8 mouse cellular contexts compared by ENCODE assay signal in the genomic region with DNA sequence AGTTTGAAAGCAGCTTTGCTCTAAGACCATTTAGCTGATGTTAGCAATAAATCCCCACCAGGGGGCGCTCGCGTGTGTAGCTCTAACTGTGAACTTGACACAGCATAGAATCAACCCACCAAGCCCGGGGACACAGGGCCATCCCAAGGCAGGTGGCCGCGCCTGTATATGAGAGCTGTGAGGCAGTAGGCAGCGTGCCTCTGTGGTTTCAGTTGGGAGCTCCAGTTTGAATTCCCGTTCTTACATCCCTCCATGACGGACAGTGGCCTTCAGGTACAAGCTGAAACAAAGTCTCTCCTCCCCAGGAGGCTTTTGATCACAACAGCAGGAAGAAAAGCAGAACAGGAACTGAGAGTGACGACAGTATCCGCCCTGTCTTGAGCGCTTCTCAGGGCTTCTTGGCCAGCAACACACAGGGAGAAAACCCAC. TPM values are rescaled to one million over a fixed set of nuclear protein-coding genes. Genes with fewer than 3 reads are reported as not detected.
DNase-seq lines count a peak whose midpoint lies in the region; ATAC-seq and TF ChIP-seq lines count a peak whose summit lies in the region.

No protein-coding gene starts in this region.

- no peak for TF ChIP-seq POLR2A in bone marrow macrophage, adult 2 months (IDR thresholded peaks at IDR 0.05; ENCODE audit: borderline replicate concordance, low read depth, low read length)

- no peaks in the 10 kb centered on the region for H3K79me3 ChIP-seq in C2C12 (ENCODE audit: low read depth)

- DNase-seq in kidney, postnatal 10 days, result peak; percentile 98
- peak; percentile 77 for DNase-seq in liver, embryonic 13.5 days
- peak; percentile 95 to 96 for DNase-seq in natural killer cell, adult 2 months (ENCODE audit: low spot score in 2 of 2)

- 6% methylated on average over 12 of the region's 12 CpGs for WGBS in heart, embryonic 13.5 days
- 1% methylated on average over 12 of the region's 12 CpGs for WGBS in liver, embryonic 13.5 days (ENCODE audit: insufficient replicate concordance)
- WGBS in stomach, embryonic 14.5 days, result 6% methylated on average over 12 of the region's 12 CpGs

- H3K4me3 ChIP-seq in C2C12 (ENCODE audit: insufficient read depth, poor library complexity, severe bottlenecking), result no peak overlapping the region
- peak overlapping the region; percentile 72 for H3K4me3 ChIP-seq in bone marrow macrophage, adult 2 months (ENCODE audit: insufficient read depth, low read length)
- H3K4me3 ChIP-seq in erythroblast, embryonic 14.5 days (replicated peaks), result peak overlapping the region; percentile 29
- peak overlapping the region; percentile 34 for H3K4me3 ChIP-seq in heart, embryonic 13.5 days
- 0 out of 2 replicates have a peak overlapping the region, but pooled peaks have one; percentile 15 for H3K4me3 ChIP-seq in liver, embryonic 13.5 days (replicated peaks)
- H3K4me3 ChIP-seq in stomach, embryonic 14.5 days (ENCODE audit: low read depth, low read length), result no peak overlapping the region

- H3K27me3 ChIP-seq in C2C12 (ENCODE audit: control insufficient read depth, insufficient read depth, insufficient read length), result peaks cover 9% of the 10 kb centered on the region
- H3K27me3 ChIP-seq in erythroblast, embryonic 14.5 days (ENCODE audit: control insufficient read depth), result no peaks in the 10 kb centered on the region; the same call in 1 of the 2 replicates
- peaks cover 6% of the 10 kb centered on the region for H3K27me3 ChIP-seq in heart, embryonic 13.5 days (replicated peaks)
- peaks cover 5% of the 10 kb centered on the region; the same call in 1 of the 2 replicates for H3K27me3 ChIP-seq in liver, embryonic 13.5 days
- no peaks in the 10 kb centered on the region for H3K27me3 ChIP-seq in stomach, embryonic 14.5 days (ENCODE audit: control insufficient read depth, insufficient read depth, low read length)

- no peaks in the 10 kb centered on the region for H3K36me3 ChIP-seq in C2C12 (ENCODE audit: control insufficient read depth, insufficient read depth)
- H3K36me3 ChIP-seq in erythroblast, embryonic 14.5 days (ENCODE audit: control insufficient read depth), result no peaks in the 10 kb centered on the region
- no peaks in the 10 kb centered on the region for H3K36me3 ChIP-seq in heart, embryonic 13.5 days
- H3K36me3 ChIP-seq in liver, embryonic 13.5 days, result no peaks in the 10 kb centered on the region
- H3K36me3 ChIP-seq in stomach, embryonic 14.5 days (ENCODE audit: control insufficient read depth, insufficient read depth, low read length), result no peaks in the 10 kb centered on the region

- H3K4me2 ChIP-seq in heart, embryonic 13.5 days, result peak overlapping the region; percentile 62
- peak overlapping the region; percentile 42 for H3K4me2 ChIP-seq in liver, embryonic 13.5 days
- H3K4me2 ChIP-seq in stomach, embryonic 14.5 days (replicated peaks; ENCODE audit: low read depth, low read length), result peak overlapping the region; percentile 27; the same call in 1 of the 2 replicates

- no peaks in the 10 kb centered on the region for H3K79me2 ChIP-seq in C2C12 (ENCODE audit: control insufficient read depth, insufficient read depth)

- 0 out of 2 replicates have a peak, but pooled peaks have one; percentile 66 for ATAC-seq in heart, embryonic 13.5 days (ENCODE audit: extremely low read depth, insufficient number of reproducible peaks, low FRiP score, low TSS enrichment)
- peak; percentile 76 for ATAC-seq in liver, embryonic 13.5 days (ENCODE audit: low read depth)
- peak; percentile 78 for ATAC-seq in stomach, embryonic 14.5 days (ENCODE audit: insufficient number of reproducible peaks, insufficient read depth, low FRiP score, low read depth)

- peak overlapping the region; percentile 85 for H3K27ac ChIP-seq in bone marrow macrophage, adult 2 months (ENCODE audit: insufficient read depth, low read depth, low read length)
- no peak overlapping the region for H3K27ac ChIP-seq in heart, embryonic 13.5 days (replicated peaks)
- H3K27ac ChIP-seq in liver, embryonic 13.5 days, result no peak overlapping the region
- no peak overlapping the region for H3K27ac ChIP-seq in stomach, embryonic 14.5 days (ENCODE audit: low read length)

- H3ac ChIP-seq in C2C12 (ENCODE audit: control insufficient read depth, insufficient read length, low read depth), result peak overlapping the region; percentile 14

- H3K9me3 ChIP-seq in erythroblast, embryonic 14.5 days (ENCODE audit: control insufficient read depth, low read length), result no peaks in the 10 kb centered on the region
- 0 out of 2 replicates have a peak, but pooled peaks cover 4% of the 10 kb centered on the region for H3K9me3 ChIP-seq in heart, embryonic 13.5 days
- no peaks in the 10 kb centered on the region for H3K9me3 ChIP-seq in liver, embryonic 13.5 days (replicated peaks)
- no peaks in the 10 kb centered on the region for H3K9me3 ChIP-seq in stomach, embryonic 14.5 days (ENCODE audit: control insufficient read depth, low read depth, low read length)

- peak overlapping the region; percentile 61 for H3K9ac ChIP-seq in heart, embryonic 13.5 days
- H3K9ac ChIP-seq in liver, embryonic 13.5 days, result peak overlapping the region; percentile 11; the same call in 1 of the 2 replicates
- no peak overlapping the region for H3K9ac ChIP-seq in stomach, embryonic 14.5 days (replicated peaks; ENCODE audit: low read depth, low read length)

- H3K4me1 ChIP-seq in bone marrow macrophage, adult 2 months (ENCODE audit: control insufficient read depth, insufficient read depth, low read length), result peaks cover 22% of the 10 kb centered on the region
- peaks cover 11% of the 10 kb centered on the region for H3K4me1 ChIP-seq in erythroblast, embryonic 14.5 days (ENCODE audit: control insufficient read depth)
- H3K4me1 ChIP-seq in heart, embryonic 13.5 days, result peaks cover 9% of the 10 kb centered on the region
- peaks cover 9% of the 10 kb centered on the region for H3K4me1 ChIP-seq in liver, embryonic 13.5 days (replicated peaks)
- H3K4me1 ChIP-seq in stomach, embryonic 14.5 days (ENCODE audit: control insufficient read depth, insufficient read depth, low read length), result no peaks in the 10 kb centered on the region

- TF ChIP-seq CTCF in C2C12 (IDR thresholded peaks at IDR 0.05; ENCODE audit: control insufficient read depth, insufficient read depth, insufficient read length), result peak; percentile 33
- TF ChIP-seq CTCF in bone marrow macrophage, adult 2 months (IDR thresholded peaks at IDR 0.05; ENCODE audit: low read depth, low read length), result peak; percentile 79

TF ChIP-seq in C2C12, 6 proteins besides CTCF, POLR2A, EP300 and RAD21:
- TF ChIP-seq FOSL1 (IDR thresholded peaks at IDR 0.05; ENCODE audit: insufficient read depth, low read length, poor library complexity, severe bottlenecking) (no peak), USF1 (IDR thresholded peaks at IDR 0.05; ENCODE audit: low read depth) (no peak), CEBPB (IDR thresholded peaks at IDR 0.05; ENCODE audit: low read depth) (no peak), MYOG (IDR thresholded peaks at IDR 0.05; ENCODE audit: control insufficient read depth, extremely low read depth, insufficient read length) (no peak), MYOD1 (IDR thresholded peaks at IDR 0.05; ENCODE audit: control insufficient read depth, insufficient read length, low read depth) (no peak), MAX (IDR thresholded peaks at IDR 0.05) (no peak)
TF ChIP-seq in C2C12: peak in this region for 0.

RNA-seq across cellular contexts. Expression of a gene that starts 9.5 kb away (rescaled TPM):
- polyA plus RNA-seq in C2C12 (2012; fragmentation: generic; extraction: Trizol), result not detected
- polyA plus RNA-seq in bone marrow macrophage, adult 2 months (2012; ENCODE audit: insufficient read depth, insufficient read length, missing spikeins), result 0.88 TPM in 1 of 2 replicates, not detected in the other
- polyA plus RNA-seq in erythroblast, embryonic 14.5 days (2012), result 0.04 and 0.14 TPM in 2 replicates
- polyA plus RNA-seq in heart, embryonic 13.5 days (2015; fragmentation: Nextera tagmentation; extraction: Ambion mirVana), result 0.23 TPM in 2 replicates
- polyA plus RNA-seq in liver, embryonic 13.5 days (2015; fragmentation: Nextera tagmentation; extraction: Ambion mirVana), result 0.39 and 0.41 TPM in 2 replicates
- 0.65 and 1.1 TPM in 2 replicates for polyA plus RNA-seq in stomach, embryonic 14.5 days (2014; fragmentation: Nextera tagmentation; extraction: Ambion mirVana)

RNA-seq across cellular contexts. Expression of a gene that starts 17.7 kb away (rescaled TPM):
- polyA plus RNA-seq in C2C12 (2012; fragmentation: generic; extraction: Trizol), result 5.2 TPM
- 206 and 214 TPM in 2 replicates for polyA plus RNA-seq in bone marrow macrophage, adult 2 months (2012; ENCODE audit: insufficient read depth, insufficient read length, missing spikeins)
- 0.46 and 1.0 TPM in 2 replicates for polyA plus RNA-seq in erythroblast, embryonic 14.5 days (2012)
- polyA plus RNA-seq in heart, embryonic 13.5 days (2015; fragmentation: Nextera tagmentation; extraction: Ambion mirVana), result 6.0 TPM in 2 replicates
- polyA plus RNA-seq in liver, embryonic 13.5 days (2015; fragmentation: Nextera tagmentation; extraction: Ambion mirVana), result 4.4 and 5.2 TPM in 2 replicates
- 11.9 and 15.1 TPM in 2 replicates for polyA plus RNA-seq in stomach, embryonic 14.5 days (2014; fragmentation: Nextera tagmentation; extraction: Ambion mirVana)

RNA-seq across cellular contexts. Expression of a gene that starts 20.8 kb away (rescaled TPM):
- 127 TPM for polyA plus RNA-seq in C2C12 (2012; fragmentation: generic; extraction: Trizol)
- polyA plus RNA-seq in bone marrow macrophage, adult 2 months (2012; ENCODE audit: insufficient read depth, insufficient read length, missing spikeins), result 156 and 185 TPM in 2 replicates
- 28.3 and 30.4 TPM in 2 replicates for polyA plus RNA-seq in erythroblast, embryonic 14.5 days (2012)
- 69.0 and 70.0 TPM in 2 replicates for polyA plus RNA-seq in heart, embryonic 13.5 days (2015; fragmentation: Nextera tagmentation; extraction: Ambion mirVana)
- polyA plus RNA-seq in liver, embryonic 13.5 days (2015; fragmentation: Nextera tagmentation; extraction: Ambion mirVana), result 42.0 and 53.3 TPM in 2 replicates
- 150 and 152 TPM in 2 replicates for polyA plus RNA-seq in stomach, embryonic 14.5 days (2014; fragmentation: Nextera tagmentation; extraction: Ambion mirVana)

RNA-seq across cellular contexts. Expression of a gene that starts 41.5 kb away (rescaled TPM):
- polyA plus RNA-seq in C2C12 (2012; fragmentation: generic; extraction: Trizol), result not detected
- polyA plus RNA-seq in bone marrow macrophage, adult 2 months (2012; ENCODE audit: insufficient read depth, insufficient read length, missing spikeins), result 3.0 and 4.9 TPM in 2 replicates
- not detected in 2 replicates for polyA plus RNA-seq in erythroblast, embryonic 14.5 days (2012)
- 0.15 and 0.20 TPM in 2 replicates for polyA plus RNA-seq in heart, embryonic 13.5 days (2015; fragmentation: Nextera tagmentation; extraction: Ambion mirVana)
- polyA plus RNA-seq in liver, embryonic 13.5 days (2015; fragmentation: Nextera tagmentation; extraction: Ambion mirVana), result 0.31 and 0.36 TPM in 2 replicates
- 0.35 and 0.38 TPM in 2 replicates for polyA plus RNA-seq in stomach, embryonic 14.5 days (2014; fragmentation: Nextera tagmentation; extraction: Ambion mirVana)

RNA-seq across cellular contexts. Expression of a gene that starts 51.3 kb away (rescaled TPM):
- polyA plus RNA-seq in C2C12 (2012; fragmentation: generic; extraction: Trizol), result not detected
- 232 and 258 TPM in 2 replicates for polyA plus RNA-seq in bone marrow macrophage, adult 2 months (2012; ENCODE audit: insufficient read depth, insufficient read length, missing spikeins)
- polyA plus RNA-seq in erythroblast, embryonic 14.5 days (2012), result not detected in 2 replicates
- 0.24 and 0.27 TPM in 2 replicates for polyA plus RNA-seq in heart, embryonic 13.5 days (2015; fragmentation: Nextera tagmentation; extraction: Ambion mirVana)
- 0.54 and 0.62 TPM in 2 replicates for polyA plus RNA-seq in liver, embryonic 13.5 days (2015; fragmentation: Nextera tagmentation; extraction: Ambion mirVana)
- 1.4 and 1.6 TPM in 2 replicates for polyA plus RNA-seq in stomach, embryonic 14.5 days (2014; fragmentation: Nextera tagmentation; extraction: Ambion mirVana)

Comparison
In these comparisons a context has a peak if more than half of its experiments do, and no peak if none do; other contexts are left out.
1. H3K4me3 ChIP-seq: peak in bone marrow macrophage, adult 2 months (single experiment), erythroblast, embryonic 14.5 days (single experiment), heart, embryonic 13.5 days (single experiment) and liver, embryonic 13.5 days (single experiment); none in C2C12 (single experiment) and stomach, embryonic 14.5 days (single experiment).
2. RNA of a gene that starts 17.7 kb away (polyA plus RNA-seq): 206 to 214 TPM in bone marrow macrophage, adult 2 months; 11.9 to 15.1 TPM in stomach, embryonic 14.5 days, 6.0 TPM in heart, embryonic 13.5 days, 5.2 TPM in C2C12 (single experiment), 4.4 to 5.2 TPM in liver, embryonic 13.5 days and 0.46 to 1.0 TPM in erythroblast, embryonic 14.5 days; every median in the first group is over 10 times any median in the second.
3. Peak in every context shown above with its lines, with median percentiles within 50 percentile points of each other: ATAC-seq, H3K4me2 ChIP-seq and DNase-seq.